Mouse (Mus musculus) fibroblast of lung, adult 2 months (primary cell): ENCODE results near the gene Ccdc188.
"Not testable (repeated sequence)": the region's sequence is repeated elsewhere in the genome, so short reads cannot be mapped to it uniquely, and the experiment has no call there.

Experiments
- DNase-seq: peaks from one replicate; pipeline ENCODE4 v3.0.0-alpha.2; 2011; ENCODE audit warnings: low read depth

The Ccdc188 gene

DNA sequence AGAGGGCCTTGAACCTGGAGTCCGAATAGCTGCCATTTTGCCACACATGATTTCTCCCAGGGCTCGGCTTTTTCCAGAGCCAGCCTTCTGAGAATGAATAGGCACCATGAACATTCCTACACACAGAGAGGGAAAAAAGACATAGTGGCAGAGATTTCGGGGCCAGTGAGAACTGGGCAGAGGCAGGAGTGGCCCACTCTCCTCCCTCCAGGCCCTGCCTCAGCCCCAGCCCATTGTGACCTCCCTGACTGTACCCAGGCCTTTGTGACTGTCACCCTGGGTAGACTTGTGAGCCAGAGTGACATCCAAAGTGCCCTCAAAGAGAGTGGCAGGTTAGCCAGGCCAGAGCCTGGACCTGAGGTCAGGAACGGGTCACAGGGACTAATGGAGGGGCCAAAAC lies at the start of gene Ccdc188:
Ccdc188 (plus strand) TSS at position 301 of the 400 bp plus-strand sequence.
- no peak for DNase-seq

DNA sequence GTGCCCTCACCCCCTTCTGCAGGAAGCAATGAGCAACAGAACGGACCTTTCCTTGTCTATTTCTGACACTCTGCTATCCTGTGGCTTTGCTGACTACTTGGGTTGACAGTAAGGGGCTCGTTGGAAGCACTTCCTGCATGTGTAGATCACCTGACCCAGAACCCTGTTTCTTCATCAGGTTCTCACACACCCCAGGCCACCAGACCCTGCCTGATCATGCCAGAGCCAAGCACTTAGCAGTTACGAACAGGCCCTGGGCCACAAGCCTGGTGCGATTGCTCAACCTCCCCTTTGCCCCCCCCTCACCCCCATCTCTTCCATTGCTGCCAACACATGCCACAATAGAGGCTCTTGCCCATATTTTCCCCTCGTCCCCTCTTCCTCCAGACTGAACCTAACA lies 48.5 kb upstream of the Ccdc188 start:
- no peak for DNase-seq

DNA sequence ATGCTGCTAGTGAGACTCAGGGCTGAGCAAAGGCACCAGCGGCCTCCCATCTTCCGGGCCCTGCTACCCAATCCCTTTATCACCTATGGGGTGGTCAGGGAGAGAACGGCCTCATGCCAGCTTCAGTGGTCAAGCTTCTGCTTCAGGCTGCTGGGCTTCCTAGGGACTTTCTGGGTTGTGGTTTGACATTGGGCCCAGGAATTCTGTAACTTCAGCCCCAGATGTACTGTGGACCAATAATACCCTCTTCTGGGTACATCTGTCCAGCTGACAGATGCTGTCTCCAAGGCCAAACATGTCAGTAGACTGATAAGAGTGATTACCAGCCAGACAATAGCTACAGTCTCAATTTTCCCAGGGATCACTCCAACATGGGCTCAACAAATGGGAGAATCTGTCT lies 47.9 kb upstream of the Ccdc188 start:
- DNase-seq: no peak

DNA sequence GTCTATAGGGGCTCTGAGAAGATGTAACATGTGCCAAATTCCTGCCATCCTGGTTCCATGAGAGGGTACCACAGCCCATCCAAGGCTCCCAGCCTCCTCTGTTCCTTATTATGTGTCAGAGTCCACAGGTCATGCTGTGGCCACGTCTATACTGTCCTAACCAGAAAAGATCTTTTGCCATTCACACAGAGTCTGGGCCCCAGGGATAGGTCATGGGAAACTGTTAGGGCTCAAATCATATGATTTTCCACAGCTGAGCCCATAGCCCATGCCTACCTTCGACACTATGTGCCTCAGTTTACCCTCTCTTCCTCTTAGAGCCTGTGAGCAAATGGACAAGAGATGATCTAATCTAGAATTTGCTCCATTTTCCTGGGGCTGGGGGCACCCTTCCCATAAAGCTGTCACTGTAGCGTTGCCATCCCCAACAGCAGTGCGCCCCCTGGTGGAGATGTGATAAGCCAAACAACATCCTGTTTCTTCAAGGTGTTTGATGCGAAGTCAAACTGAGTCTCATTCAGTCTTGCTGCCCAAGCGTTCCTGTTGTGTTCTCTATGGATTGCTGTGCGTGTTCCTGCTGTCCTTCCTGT lies 45.3 kb upstream of the Ccdc188 start:
- no peak for DNase-seq

DNA sequence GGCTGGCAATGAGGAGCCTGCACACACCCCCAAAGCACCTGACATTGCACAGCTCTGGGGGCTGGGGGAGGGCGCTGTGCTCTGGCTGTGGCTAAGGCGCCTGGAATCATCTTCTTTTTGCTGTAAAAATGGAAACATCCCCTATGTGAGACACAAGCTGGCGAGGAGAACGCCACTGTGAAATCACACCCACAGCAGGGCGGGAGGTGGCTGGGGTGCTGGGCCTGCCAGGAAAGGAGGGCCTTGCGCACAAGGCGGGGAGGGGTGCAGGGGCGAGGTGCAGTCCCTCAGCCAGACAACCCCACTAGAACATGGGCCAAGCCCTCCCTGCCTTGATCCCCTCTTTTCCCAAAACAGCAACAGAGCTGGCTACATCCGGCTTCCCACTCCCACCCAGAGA lies 44.4 kb upstream of the Ccdc188 start:
- DNase-seq: no peak

DNA sequence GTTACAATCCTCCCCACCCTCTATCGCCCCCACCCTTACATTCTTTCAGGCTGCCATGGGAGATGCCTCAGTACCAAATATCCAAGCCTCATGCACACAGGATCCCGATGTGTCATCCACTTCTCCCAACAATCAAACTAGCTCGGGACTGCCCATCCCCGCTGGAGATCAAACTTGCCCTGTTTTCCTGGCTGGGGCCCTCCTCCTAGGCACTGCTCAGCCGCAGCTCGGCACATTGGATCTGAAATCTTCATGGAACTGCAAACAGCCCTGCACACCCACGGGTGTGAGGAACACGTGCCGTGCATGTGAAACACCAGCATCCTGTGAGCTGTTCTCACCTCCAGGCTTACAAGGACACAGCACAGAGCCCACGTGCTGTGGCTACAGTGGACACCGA lies 43.9 kb upstream of the Ccdc188 start:
- DNase-seq: no peak

DNA sequence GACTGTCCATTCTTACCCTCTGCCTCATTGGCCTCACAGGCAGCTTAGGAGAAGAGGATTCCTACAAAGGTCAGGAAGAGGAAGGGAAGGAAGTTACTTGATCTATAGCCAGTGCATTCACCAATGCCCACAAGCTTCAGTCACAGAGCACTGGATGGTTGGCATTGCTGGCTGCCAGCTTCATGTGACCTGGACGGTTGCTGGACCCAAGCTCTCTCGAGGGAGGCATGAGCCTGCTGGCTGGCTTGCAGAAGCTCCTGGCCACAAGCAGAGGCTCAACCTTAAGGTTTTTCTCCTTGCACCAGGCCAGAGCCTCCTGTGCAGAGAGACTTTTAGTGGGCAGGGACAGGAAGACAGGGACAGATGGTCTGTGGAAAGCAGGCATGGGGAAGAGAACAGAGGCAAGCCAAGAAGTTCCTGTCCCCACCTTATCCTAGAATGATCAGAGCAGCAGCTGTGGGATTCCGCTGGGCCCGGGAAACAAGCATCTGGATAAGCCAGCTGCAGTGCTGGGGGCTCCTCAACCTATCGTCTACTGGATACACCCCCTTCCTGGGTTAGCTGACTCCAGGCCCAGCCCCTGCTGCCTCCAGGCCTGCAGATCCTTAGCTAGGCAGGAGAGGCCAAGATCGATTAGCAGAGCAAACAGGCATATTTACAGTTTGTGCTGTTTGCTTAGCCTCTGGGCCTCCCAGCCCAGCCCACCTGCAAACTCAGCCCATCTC lies 41.7 kb upstream of the Ccdc188 start:
- DNase-seq: no peak

DNA sequence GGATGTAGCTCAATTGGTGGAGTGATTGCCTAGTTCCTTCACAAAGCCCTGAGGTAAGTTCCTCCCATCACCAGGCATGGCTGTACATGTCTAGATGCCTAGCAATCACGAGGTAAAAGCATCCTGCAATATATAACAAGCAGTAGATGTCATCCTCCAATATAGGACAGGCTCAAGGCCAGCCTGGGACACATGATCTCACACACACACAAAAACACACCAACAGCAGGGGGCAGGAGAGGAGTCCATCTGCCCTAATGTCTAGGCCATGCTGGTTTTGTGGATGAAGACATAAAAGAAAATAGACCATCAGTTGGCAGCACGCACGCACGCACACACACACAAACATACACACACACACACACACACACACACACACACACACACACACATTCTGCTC lies 40.9 kb upstream of the Ccdc188 start:
- no peak for DNase-seq

DNA sequence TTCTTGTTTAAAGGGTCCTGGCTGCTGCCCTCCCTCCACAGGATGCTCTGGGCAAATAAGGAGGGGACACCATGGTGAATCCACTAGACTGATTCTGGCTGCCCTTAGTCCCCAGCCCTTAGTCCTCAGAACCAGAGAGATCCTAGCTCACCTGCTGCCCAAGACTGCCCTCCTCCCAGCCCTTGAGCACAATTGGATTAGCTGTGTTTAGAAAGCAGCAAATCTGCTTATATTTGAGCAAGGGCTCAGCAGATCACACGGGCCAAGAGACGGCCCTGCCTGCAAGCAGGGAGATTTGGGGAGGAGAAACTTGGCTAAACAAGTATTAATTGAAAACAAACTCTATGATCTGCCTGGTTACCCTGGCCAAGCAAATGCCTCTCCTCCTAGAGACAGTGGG lies 38.1 kb upstream of the Ccdc188 start:
- no peak for DNase-seq

DNA sequence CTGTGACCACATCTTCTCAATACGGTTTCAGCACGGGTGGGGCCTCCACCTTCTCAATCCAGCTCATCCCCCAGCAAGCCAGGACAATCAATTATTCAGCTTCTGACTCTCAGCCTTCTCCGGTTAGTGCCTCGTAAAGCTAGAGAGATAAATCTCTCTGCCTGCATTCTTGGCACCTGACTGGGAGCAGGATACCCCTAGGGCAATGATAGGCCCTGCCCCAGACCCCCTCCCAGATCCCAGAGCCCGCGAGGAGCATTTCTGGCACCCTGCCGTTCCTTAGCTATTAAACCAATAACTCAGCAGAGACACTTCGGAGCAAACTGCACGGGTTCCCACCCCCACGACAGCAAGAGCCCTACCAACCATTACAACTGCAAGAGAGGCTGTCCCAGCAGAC lies 36.3 kb upstream of the Ccdc188 start:
- DNase-seq: no peak

DNA sequence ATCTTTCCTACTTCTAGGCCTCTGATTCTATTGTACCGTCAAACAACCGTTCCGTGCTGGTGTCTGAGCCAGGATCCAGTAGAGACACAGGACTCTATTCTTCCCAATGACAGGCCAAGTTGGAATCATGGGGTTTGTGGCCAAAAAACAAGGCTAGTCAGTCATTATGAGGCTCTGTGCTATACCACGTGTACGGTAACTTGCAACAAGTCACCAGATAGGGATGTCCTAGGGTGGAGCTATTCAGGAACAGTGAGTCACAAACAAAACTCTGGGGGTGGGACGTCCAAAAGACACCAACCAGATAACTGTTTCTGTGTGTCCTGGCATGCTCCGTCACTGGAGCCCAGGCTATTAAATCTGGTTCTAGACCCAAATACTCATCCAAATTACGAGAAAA lies 34.9 kb upstream of the Ccdc188 start:
- no peak for DNase-seq

DNA sequence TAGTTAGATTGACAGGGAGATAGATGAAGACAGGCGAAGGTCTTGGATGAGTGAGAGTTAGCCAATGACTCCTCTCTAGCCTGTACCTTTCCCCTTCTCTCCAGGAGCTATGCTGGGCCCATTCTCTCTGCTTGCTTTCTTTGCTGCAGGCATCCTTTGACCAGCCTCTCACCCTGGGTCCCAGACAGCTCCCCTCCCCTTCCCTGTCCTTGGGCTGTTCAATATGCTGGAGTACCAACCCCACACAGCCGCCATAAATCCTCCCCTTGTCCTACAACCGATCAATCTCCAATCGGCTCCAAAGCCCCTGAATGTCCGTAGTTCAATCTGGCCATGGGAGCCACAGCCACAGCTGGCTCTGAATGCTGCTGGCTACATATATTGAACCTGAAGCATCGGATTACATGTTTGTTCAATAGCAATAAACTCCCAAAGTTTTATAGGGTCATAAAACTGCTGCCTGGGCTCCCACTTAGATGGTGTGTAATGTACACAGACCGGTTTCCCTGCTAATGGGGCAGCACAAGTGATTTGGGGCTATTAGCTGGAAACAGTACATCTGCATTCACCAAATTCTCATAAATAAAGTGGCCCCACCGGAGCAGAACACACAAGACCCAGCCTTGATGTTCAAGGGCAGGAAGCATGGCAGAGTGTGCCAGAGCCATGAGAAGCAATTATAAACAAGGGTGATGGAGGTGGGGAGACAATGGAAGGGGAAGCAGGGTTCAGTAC lies 31.8 kb upstream of the Ccdc188 start:
- DNase-seq: no peak

DNA sequence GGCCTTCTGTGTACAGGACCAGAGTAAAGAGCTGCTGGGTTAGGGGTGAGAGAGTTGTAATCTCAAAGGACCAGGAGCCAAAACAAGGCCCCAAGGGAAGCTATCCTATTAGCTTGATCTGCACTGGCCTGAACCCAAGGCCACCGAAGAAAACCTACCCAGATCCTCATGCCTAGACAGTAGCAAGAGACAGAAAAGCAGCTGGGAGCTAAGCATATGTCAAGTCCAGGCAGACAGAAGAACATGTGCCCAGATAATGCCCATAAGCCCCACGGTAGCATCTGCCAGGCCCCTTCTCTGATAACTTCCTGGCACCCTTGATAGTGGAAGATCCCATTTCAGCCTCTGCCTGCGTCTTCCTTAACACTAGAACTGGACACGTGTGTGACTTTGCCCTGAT lies 30.9 kb upstream of the Ccdc188 start:
- DNase-seq: no peak

DNA sequence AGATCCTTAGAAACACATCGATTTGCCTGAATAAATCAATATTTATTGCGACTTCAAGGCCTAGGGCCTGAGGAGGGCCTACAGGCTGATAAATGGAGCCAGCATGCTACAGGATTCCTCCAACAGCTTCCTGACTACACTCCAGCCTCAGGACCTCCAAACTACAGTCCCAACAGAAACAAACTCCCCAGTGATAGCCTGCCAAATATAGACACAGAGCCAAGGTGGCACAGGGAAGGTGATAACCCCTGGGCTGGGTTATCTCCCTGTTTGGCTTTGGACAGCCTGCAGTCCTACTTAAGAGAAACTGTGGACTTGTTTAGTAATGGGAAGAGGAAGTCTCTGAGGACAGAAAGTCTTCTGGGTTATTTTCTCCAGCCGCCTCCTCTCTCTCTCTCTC lies 30.5 kb upstream of the Ccdc188 start:
- DNase-seq: no peak

DNA sequence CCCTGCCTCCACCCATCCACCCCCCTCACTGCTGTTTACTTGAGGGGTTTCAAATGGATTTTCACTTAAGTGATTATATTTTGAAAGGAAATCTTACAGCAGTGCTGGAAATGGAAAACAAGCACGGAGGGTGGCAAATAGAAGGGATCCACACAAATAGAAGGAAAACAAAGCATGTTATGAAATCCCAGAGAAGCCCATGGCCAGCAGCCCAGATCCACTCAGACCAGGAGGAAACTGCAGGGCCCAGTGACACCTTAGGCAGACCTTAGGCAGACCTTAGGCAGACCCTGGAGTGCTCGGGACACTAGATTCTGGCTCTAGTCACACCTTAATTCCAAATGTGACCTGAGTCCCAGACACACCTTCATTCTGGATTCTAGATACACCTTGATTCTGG lies 26.7 kb upstream of the Ccdc188 start:
- DNase-seq: no peak

DNA sequence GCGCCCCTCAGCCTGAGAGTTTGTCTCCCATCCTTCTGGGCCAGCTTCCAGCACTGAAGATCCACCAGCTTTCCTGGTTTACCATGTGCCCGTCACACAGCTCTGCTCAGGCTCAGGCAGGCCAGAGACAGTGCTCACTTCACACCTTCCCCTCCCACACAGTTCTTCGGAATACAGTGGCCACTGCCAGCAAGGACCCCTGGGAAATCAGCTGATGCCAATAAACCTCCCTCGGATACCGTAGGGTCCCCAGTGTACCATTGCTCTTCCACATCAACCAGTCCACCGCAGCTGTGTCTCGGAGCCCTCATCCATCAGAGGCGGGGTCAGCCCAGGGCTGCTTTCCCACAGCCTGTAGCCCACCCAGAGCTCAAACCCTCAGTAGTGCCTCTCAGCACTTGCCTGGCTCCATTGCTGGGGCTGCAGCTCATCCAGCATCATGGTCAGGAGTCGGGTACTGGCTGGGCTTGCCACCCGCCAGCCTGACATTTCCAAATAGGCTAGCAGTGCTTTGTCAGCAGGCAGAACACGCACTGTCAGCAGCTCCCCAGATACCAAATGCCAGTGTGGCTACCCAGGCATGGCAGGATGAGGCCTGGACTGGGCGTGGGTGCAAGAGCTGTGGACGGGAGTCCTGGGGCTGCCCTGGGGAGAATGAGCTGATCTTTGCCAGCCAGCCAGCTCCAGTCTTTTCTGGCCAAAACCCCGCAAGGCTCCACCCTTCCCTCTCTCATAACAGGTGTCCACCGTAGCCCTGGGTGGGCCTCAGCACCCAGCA lies 23.3 kb upstream of the Ccdc188 start:
- DNase-seq: no peak

DNA sequence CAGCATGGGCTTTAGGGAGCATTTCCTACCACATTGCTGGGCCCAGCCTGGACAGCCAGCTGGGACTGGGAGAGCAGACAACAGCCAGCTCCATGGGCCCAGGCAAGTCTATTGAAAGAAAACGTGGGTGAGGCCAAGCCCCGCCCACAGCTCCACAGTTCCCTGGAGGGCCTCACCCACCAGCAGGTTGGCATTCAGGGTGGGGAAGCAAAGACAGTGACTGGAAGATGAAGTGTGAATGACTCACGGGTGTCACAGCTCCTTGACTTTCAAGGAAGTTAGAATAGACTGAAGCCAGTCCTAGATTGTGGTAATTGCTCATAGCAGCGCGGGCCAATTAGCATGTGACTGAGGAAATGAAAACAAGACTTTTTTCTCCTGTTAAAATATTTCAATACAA lies 22.6 kb upstream of the Ccdc188 start:
- peak; percentile 43 for DNase-seq

DNA sequence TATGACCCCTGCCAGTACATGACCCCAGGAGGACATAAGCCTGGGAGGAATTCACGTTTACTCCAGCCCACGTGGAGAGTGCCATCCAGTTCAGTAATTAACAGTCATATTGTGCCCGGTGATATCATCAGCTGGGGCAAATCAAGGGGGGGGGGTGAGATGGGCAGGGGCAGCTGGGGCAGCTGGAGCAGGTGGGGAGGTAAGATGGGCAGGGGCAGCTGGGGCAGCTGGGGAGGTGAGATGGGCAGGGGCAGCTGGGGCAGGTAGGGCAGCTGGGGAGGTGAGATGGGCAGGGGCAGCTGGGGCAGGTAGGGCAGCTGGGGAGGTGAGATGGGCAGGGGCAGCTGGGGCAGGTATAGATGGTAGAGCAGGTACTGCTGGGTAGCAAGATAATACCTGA lies 22.1 kb upstream of the Ccdc188 start:
- DNase-seq: not testable (repeated sequence)

DNA sequence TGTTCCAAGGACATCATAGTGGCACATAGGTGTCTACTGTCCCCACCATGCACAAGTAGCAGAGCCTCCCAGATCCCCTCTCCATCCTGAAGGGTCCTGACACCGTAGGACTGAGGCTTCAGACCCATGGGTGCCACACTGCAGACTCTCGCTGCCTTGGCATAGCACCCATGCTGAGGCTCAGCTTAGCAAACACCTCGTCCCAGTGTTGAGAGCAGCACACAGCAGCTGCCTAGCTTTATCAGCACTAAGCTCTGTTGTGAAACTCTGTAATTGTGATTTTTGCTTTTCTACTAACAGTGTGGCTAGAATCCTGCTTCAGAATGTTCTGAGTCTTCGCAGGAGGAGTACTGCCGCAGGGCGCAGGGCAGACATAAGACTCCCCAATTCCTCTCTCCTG lies 19.8 kb upstream of the Ccdc188 start:
- DNase-seq: no peak

DNA sequence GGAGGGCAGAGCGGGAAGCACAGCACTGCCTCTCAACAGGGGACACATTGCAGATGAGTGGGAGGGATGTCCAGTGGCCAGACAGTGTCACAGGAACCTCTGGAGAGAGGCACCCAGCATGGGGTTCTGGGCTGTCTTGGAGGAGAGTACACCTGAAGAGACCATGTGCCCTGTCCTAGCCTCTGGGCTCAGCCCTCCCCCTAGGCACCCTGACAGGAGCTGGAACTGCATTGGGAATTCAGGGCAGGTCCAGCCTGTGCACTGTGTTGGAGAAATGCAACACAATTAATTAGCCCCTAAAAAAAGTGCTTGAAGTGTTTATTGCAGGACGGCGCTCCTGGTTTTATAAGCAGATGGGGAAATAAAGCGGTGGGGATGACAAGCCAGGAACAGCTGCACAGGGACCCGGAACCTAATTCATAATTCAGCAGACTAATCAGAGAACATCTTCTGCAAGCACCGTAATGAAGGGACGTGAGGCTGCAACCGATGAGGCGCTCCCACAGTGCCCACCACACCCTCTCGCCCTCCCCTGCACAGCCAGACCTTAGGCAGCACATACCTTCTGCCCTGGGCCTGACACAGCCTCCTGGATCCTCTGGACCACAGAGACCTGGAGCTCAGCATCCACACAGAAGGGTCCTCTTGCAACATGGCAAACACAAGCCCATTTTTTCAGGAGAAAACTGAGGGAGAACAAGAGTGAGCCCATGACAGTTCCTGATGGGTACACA lies 19.1 kb upstream of the Ccdc188 start:
- DNase-seq: no peak

DNA sequence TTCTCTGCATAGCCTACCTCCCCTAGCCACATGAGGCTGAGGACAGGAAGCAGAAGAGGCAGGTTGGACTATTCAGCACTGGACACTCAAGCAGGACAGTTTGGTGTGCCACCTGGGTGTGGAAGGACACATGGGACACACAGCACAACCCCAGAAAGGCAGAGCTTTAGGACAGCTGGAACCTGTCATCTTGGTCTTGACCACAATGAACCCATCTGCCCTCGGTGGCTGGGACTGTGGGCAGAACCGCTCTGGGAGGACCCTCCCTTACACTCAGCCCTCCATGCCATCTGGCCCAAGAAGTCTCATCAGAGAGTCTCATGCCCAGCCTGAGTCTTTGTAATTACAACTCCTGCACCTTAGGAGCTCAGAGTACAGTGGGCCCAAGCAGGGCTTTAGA lies 17.6 kb upstream of the Ccdc188 start:
- DNase-seq: no peak

DNA sequence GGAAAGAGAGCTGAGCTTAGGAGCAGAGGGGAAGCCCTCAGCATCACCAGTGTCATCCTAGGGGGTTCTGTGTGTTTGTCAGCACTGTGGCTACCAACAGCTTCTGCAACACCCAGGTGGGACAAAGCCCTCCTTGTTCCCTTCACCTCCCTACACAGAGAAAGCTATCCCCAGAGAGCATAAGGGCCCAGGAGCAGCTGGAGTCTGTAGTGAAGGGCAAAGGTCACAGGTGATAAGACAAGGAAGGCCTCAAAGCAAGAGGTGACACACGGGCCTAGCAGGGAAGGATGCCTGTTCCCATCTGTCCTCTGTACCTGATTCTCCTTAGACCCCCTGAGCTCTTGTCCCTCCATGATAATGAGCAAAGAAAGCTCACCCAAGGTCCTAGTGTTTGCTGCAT lies 16.1 kb upstream of the Ccdc188 start:
- no peak for DNase-seq
